Mouse (Mus musculus) stomach, postnatal 0 days (tissue): Measurements from ENCODE around the gene Klk1b11.
"Not testable (repeated sequence)": the region's sequence is repeated elsewhere in the genome, so short reads cannot be mapped to it uniquely, and the experiment has no call there.

ENCODE experiments used
- CTCF ChIP-seq: IDR thresholded peaks from 2 replicates; pipeline ENCODE4 v1.5.1; 2016; ENCODE audit warnings: antibody characterized with exemption, low read depth, mild to moderate bottlenecking, moderate library complexity
- EP300 ChIP-seq: optimal IDR thresholded peaks from 2 replicates; pipeline ENCODE3; 2016; ENCODE audit warnings: antibody characterized with exemption

- not testable (repeated sequence) for TF ChIP-seq CTCF, EP300
Observed at GRCm38 (mm10) chr7:43994821-43995220, 856 bp upstream of the Klk1b11 start.
